Mouse (Mus musculus): ENCODE results near the gene Olfr802.

Olfr802 gene

GRCm38 (mm10) chr10:129688069-129688468 lies at the start of gene Olfr802:
Olfr802 (minus strand) TSS chr10:129688169.
- DNase-seq (ENCODE audit: low spot score in 2 of 2), result no peak

- no peak for DNase-seq (ENCODE audit: low spot score in 2 of 2)
These were observed 41.3 kb upstream of the Olfr802 start, which contains the start of gene Olfr805 for GRCm38 (mm10) chr10:129729275-129729674. Olfr805 (minus strand) TSS chr10:129729375.

- no peak for DNase-seq (ENCODE audit: low spot score in 2 of 2)
These were observed 14.9 kb upstream of the Olfr802 start, which contains the start of gene Olfr804 for GRCm38 (mm10) chr10:129702910-129703309. Olfr804 (plus strand) TSS chr10:129703210.

- DNase-seq (ENCODE audit: low spot score in 2 of 2), result no peak
These were observed 6.2 kb upstream of the Olfr802 start, which contains the start of gene Olfr803 for GRCm38 (mm10) chr10:129694186-129694585. Olfr803 (minus strand) TSS chr10:129694286.

GRCm38 (mm10) chr10:129673765-129674164 lies 14.2 kb downstream of the Olfr802 start, which contains the start of gene Olfr801:
Olfr801 (minus strand) TSS chr10:129673865.
- DNase-seq (ENCODE audit: low spot score in 2 of 2), result no peak

GRCm38 (mm10) chr10:129657394-129657793 lies 30.6 kb downstream of the Olfr802 start, which contains the start of gene Olfr800:
Olfr800 (plus strand) TSS chr10:129657694.
- DNase-seq (ENCODE audit: low spot score in 2 of 2), result no peak

- no peak for DNase-seq (ENCODE audit: low spot score in 2 of 2)
These were observed 36.2 kb downstream of the Olfr802 start for GRCm38 (mm10) chr10:129651763-129652162.

- DNase-seq (ENCODE audit: low spot score in 2 of 2), result no peak
These were observed 50.8 kb downstream of the Olfr802 start, which contains the start of gene Olfr799 for GRCm38 (mm10) chr10:129637184-129637583. Olfr799 (plus strand) TSS chr10:129637484.

- no peak for DNase-seq (ENCODE audit: low spot score in 2 of 2)
These were observed 60.1 kb downstream of the Olfr802 start, which contains the start of gene Olfr798 for GRCm38 (mm10) chr10:129627834-129628233. Olfr798 (minus strand) TSS chr10:129627934.
